Mouse (Mus musculus) heart, adult 2 months (tissue): ENCODE results near the gene Nit1. TPM values are rescaled to one million over a fixed set of nuclear protein-coding genes. Genes with fewer than 3 reads are reported as not detected.
"Not testable (repeated sequence)": the region's sequence is repeated elsewhere in the genome, so short reads cannot be mapped to it uniquely, and the experiment has no call there.

Source experiments
- DNase-seq, 2 experiments: peaks; one replicate each; pipeline ENCODE4 v3.0.0; 2021
- H3K27ac ChIP-seq: fragments of 200-600 bp; 2 replicates; pipeline ENCODE4 v1.8.1; 2022
- H3K27me3 ChIP-seq: fragments of 200-500 bp; 2 replicates; pipeline ENCODE4 v1.6.1; 2012; ENCODE audit warnings: mild to moderate bottlenecking, low read length, inconsistent platforms, mixed read lengths; ENCODE audit not compliant: control insufficient read depth, insufficient read depth
- H3K36me3 ChIP-seq: fragments of 200-500 bp; 2 replicates; pipeline ENCODE4 v1.6.1; 2012; ENCODE audit warnings: low read length, inconsistent platforms; ENCODE audit not compliant: control insufficient read depth, insufficient read depth
- H3K4me1 ChIP-seq: fragments of 200-500 bp; 2 replicates; pipeline ENCODE4 v1.6.1; 2011; ENCODE audit warnings: low read length; ENCODE audit not compliant: control insufficient read depth, insufficient read depth
- H3K4me3 ChIP-seq: fragments of 200-600 bp; 2 replicates; pipeline ENCODE4 v1.8.1; 2022
- H3K79me2 ChIP-seq: fragments of 200-500 bp; replicated peaks from 2 replicates; pipeline ENCODE4 v1.6.1; 2012; ENCODE audit warnings: mild to moderate bottlenecking, inconsistent platforms, low read length, moderate library complexity, mixed read lengths; ENCODE audit not compliant: control insufficient read depth, insufficient read depth
- H3K9ac ChIP-seq: fragments of 200-500 bp; 2 replicates; pipeline ENCODE4 v1.6.1; 2012; ENCODE audit warnings: low read depth, mild to moderate bottlenecking, control low read depth, inconsistent platforms, low read length, mixed read lengths
- CTCF ChIP-seq: fragments of 200-600 bp; IDR thresholded peaks from 2 replicates; pipeline ENCODE4 v1.8.1; 2022; ENCODE audit warnings: antibody characterized with exemption, mild to moderate bottlenecking, moderate library complexity
- EP300 ChIP-seq: fragments of 200-500 bp; IDR thresholded peaks from 2 replicates; pipeline ENCODE4 v1.6.1; 2011; ENCODE audit warnings: low read depth, low read length, control low read depth; ENCODE audit not compliant: insufficient read depth
- POLR2A ChIP-seq: fragments of 200-500 bp; IDR thresholded peaks from 2 replicates; pipeline ENCODE4 v1.6.1; 2011; ENCODE audit warnings: mild to moderate bottlenecking, low read depth, low read length, control low read depth; ENCODE audit not compliant: insufficient read depth
- WGBS: fragments of 180-500 bp; shearing (Covaris S2); methylation state at CpG from one replicate; pipeline ENCODE4 v1.1.7; 2018; 5-methylcytosine and 5-hydroxymethylcytosine counted together
- intact Hi-C: fragments of 180-260 bp; cut with DNase I; formaldehyde crosslinking; loops from one replicate; pipeline ENCODE4 v1.15.1; 2025
- polyA plus RNA-seq: library from polyadenylated mRNA; depleted of rRNA; stranded (reverse); fragments of >200 nt; gene quantifications from 2 replicates; pipeline ENCODE4 v1.2.3, GENCODE M21; 2012
- total RNA-seq, 2 experiments: library from RNA; stranded (reverse); gene quantifications; 2 replicates each; pipeline ENCODE4 v1.2.3; 2021

The Nit1 gene
- total and polyA plus RNA-seq, 3 experiments: 25.9 to 40.1 (median 32.7) TPM

DNA sequence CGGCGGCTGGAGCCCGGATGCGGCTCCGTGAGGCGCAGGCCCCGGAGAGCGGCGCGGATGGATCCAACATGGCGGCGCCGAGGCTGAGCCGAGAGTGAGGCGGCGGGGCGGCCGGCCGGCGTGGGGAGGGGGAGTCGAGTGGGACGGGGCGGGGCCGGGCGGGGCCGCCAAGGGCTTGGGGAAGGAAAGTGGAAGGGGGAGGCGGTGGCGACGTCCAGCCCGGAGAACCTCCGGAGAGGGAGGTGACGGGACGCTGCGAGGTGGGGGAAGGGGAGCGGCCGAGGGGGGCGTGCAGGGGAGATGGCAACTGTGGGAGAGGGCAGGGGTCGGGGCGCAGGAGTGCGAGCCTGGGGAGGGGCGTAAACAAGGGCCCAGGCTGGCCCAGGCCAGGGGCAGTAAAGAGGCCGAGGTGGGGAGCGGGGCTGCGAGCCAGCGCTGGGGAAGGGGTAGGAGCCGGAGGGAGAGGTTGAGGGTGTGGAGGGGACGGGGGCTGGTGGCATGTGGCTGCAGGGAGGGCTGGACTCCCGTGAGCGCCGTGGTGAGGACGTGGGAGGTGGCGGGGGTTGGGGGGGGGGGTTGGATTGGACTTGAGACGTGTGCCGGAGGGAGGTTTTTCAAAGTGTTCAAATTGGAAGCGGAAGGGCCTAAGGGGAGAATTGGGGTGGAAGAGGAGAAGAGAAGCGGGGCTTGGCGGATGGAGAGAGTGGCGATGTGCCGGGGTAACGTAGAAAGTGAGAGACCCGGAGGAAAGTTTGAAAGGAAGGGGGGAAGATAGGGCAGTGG lies 15.8 kb downstream of the Nit1 start:
- TF ChIP-seq EP300 (no peak), POLR2A (0 out of 2 replicates have a peak, but pooled peaks have one; percentile 14)
- Histone ChIP-seq H3K27ac (peak overlapping the region; percentile 99), H3K4me1 (peaks cover 10% of the 10 kb centered on the region), H3K36me3 (peaks cover 12% of the 10 kb centered on the region), H3K4me3 (peak overlapping the region; percentile 72), H3K9ac (peak overlapping the region; percentile 100), H3K79me2 (peaks cover 15% of the 10 kb centered on the region), H3K27me3 (no peaks in the 10 kb centered on the region)
- intact Hi-C loops: loop anchor here (1.0 to 5.0 kb wide), 5 partner anchors 16 to 217 kb away; partner anchors contain the start of genes Cfap126, Nit1, Pfdn2 and Tomm40l
- WGBS: under 1% methylated on average over 52 of the region's 61 CpGs
- DNase-seq: peak in 1 of 2 experiments; percentile 37

DNA sequence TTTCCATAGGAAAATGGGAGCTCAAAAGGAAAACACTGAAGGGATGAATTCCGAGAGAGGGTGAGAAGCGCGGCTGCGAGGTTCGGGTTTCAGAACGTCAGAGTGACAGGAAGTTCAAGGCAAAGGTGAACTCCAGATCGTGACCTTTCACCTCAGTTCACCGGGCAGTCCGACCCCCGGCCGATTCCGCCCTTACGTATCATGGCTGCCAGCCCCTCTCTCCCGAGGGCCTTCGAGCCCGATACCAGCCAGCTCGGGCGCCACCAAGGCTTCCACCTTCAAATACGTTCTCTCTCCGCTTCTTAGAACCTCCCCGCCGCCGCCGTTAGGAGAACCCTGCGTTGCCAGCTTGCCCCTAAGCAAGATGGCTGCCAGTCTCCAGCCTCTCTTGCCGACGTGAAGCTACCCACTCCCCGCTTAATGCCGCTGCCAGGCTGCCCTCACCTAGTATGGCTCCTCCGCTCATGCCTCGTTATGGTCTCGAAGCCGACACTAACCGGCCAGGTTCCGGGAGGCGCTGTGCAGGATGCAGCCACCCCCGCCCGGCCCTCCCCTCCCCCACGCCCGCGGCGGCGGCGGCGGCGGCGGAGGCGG lies 16.5 kb downstream of the Nit1 start, which contains the start of gene Dedd:
Dedd (plus strand) TSS at position 307 of the 594 bp plus-strand sequence.
- Histone ChIP-seq H3K36me3 (peaks cover 12% of the 10 kb centered on the region), H3K27me3 (no peaks in the 10 kb centered on the region), H3K9ac (peak within 1 kb of the TSS; percentile 100), H3K79me2 (peaks cover 13% of the 10 kb centered on the region), H3K4me3 (peak within 1 kb of the TSS; percentile 72), H3K4me1 (peaks cover 10% of the 10 kb centered on the region), H3K27ac (peak within 1 kb of the TSS; percentile 99)
- DNase-seq: peak; percentile 91 to 95
- intact Hi-C loops: loop anchor here (1.0 to 5.0 kb wide), 5 partner anchors 16 to 217 kb away; partner anchors contain the start of genes Cfap126, Nit1, Pfdn2 and Tomm40l
- WGBS: under 1% methylated on average over 48 of the region's 48 CpGs
- peak; percentile 30; the same call in 1 of the 2 replicates for TF ChIP-seq EP300
- TF ChIP-seq POLR2A: peak; percentile 72
- TF ChIP-seq CTCF: no peak; the same call in 1 of the 2 replicates

DNA sequence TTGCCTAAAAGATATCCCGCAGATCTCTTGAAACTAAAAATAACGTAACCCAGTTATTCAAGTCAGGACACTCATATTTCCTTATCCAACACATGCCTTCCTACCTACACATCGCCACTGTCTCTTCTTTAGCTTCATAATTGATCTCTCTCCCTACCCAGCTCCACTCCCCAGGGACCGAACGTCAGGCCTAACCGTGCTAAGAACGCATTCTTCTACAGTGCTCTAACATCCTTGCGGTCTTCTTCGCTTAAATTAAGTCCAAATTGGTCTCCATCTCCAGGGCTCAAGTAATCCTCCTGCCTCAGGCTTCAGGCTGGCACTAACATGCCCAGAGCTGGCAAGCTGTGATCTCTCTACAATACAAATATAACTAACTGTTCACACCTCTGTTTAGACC lies 17.2 kb downstream of the Nit1 start:
- DNase-seq: no peak

DNA sequence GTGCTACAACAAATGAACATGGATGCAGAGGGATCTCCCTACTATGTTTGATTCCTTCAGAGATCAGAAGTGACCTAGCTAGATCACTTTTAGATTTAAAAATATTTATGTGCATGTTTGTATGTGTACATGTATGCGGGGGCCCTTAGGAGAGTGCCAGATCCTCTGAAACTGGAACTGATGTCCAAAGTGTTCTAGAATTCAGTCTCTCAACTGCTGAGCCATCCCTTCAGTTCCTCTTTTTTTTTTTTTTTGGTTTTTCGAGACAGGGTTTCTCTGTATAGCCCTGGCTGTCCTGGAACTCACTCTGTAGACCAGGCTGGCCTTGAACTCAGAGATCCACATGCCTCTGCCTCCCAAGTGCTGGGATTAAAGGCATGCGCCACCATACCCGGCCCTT lies 18.9 kb downstream of the Nit1 start:
- Histone ChIP-seq H3K79me2 (peaks cover 11% of the 10 kb centered on the region; the same call in 1 of the 2 replicates), H3K36me3 (peaks cover 12% of the 10 kb centered on the region), H3K4me1 (peaks cover 10% of the 10 kb centered on the region)
- H3K4me3 ChIP-seq, H3K27ac ChIP-seq, H3K27me3 ChIP-seq, H3K9ac ChIP-seq, DNase-seq: not testable (repeated sequence)
- intact Hi-C loops: loop anchor here (5.0 kb wide), 2 partner anchors 104 to 214 kb away; partner anchors contain the start of genes Cfap126 and Tomm40l
- 84% methylated on average over 4 of the region's 4 CpGs for WGBS

More for the DNA sequence above, 17.2 kb downstream of the Nit1 start:
- Histone ChIP-seq H3K4me3 (peak overlapping the region; percentile 72), H3K4me1 (peaks cover 10% of the 10 kb centered on the region), H3K9ac (peak overlapping the region; percentile 100), H3K27ac (peak overlapping the region; percentile 99), H3K36me3 (peaks cover 12% of the 10 kb centered on the region), H3K27me3 (no peaks in the 10 kb centered on the region), H3K79me2 (peaks cover 13% of the 10 kb centered on the region)
- 8% methylated on average over 9 of the region's 9 CpGs for WGBS
- intact Hi-C loops: loop anchor here (2.0 to 5.0 kb wide), 3 partner anchors 33 to 216 kb away; partner anchors contain the start of genes Cfap126, Tomm40l and Ufc1
- TF ChIP-seq POLR2A: no peak
- no peak for TF ChIP-seq CTCF
- TF ChIP-seq EP300: no peak

DNA sequence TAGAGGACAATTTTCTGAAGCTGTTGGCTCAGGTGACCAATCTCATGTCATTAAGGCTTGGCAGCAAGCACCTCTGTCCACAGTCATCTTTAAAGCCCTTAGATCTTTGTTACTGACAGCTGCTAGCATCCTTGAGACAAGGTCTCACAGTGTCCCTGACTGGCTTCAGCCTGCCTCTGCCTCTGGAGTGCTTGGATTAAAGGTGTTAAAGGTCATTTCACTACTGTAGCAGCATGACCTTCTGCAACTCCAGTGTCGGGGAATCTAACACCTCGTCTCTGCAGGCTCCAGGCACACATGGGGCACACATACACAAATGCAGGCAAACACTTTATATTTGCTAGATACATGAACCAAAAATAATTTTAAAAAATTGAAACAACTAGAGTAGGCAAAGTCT lies 19.9 kb downstream of the Nit1 start:
- H3K4me3 ChIP-seq: no peak overlapping the region
- intact Hi-C loops: loop anchor here (5.0 kb wide), 2 partner anchors 103 to 213 kb away; partner anchors contain the start of genes Cfap126 and Tomm40l
- H3K9ac ChIP-seq: no peak overlapping the region
- TF ChIP-seq POLR2A (no peak), EP300 (no peak), CTCF (no peak)
- peaks cover 5% of the 10 kb centered on the region for H3K4me1 ChIP-seq
- H3K27me3 ChIP-seq: no peaks in the 10 kb centered on the region
- H3K79me2 ChIP-seq: peaks cover 7% of the 10 kb centered on the region; the same call in 1 of the 2 replicates
- DNase-seq: no peak
- 70% methylated on average over 2 of the region's 2 CpGs for WGBS
- no peak overlapping the region for H3K27ac ChIP-seq
- peaks cover 12% of the 10 kb centered on the region for H3K36me3 ChIP-seq
